Mouse (Mus musculus): Measurements from ENCODE around the gene Stard10. TPM values are rescaled to one million over a fixed set of nuclear protein-coding genes. Genes with fewer than 3 reads are reported as not detected.

Stard10 gene
- total RNA-seq, 1 experiment from 2014 or later = 14.3 TPM

- no peak for ATAC-seq (ENCODE audit: extremely low read depth, insufficient number of reproducible peaks, low FRiP score, poor library complexity, severe bottlenecking)
Measured at GRCm38 (mm10) chr7:101327263-101327662, 10.4 kb downstream of the Stard10 start.

- ATAC-seq (ENCODE audit: extremely low read depth, insufficient number of reproducible peaks, low FRiP score, poor library complexity, severe bottlenecking) = no peak
Measured at GRCm38 (mm10) chr7:101327786-101328185, 10.9 kb downstream of the Stard10 start.

- ATAC-seq (ENCODE audit: extremely low read depth, insufficient number of reproducible peaks, low FRiP score, poor library complexity, severe bottlenecking) = no peak
Measured at GRCm38 (mm10) chr7:101328621-101329158, 11.8 kb downstream of the Stard10 start.

GRCm38 (mm10) chr7:101329606-101330005 lies 12.7 kb downstream of the Stard10 start:
- ATAC-seq (ENCODE audit: extremely low read depth, insufficient number of reproducible peaks, low FRiP score, poor library complexity, severe bottlenecking) = no peak

- no peak for ATAC-seq (ENCODE audit: extremely low read depth, insufficient number of reproducible peaks, low FRiP score, poor library complexity, severe bottlenecking)
Measured at GRCm38 (mm10) chr7:101330074-101330840, 13.4 kb downstream of the Stard10 start.

- ATAC-seq (ENCODE audit: extremely low read depth, insufficient number of reproducible peaks, low FRiP score, poor library complexity, severe bottlenecking) = no peak
Measured at GRCm38 (mm10) chr7:101330841-101331173, 13.9 kb downstream of the Stard10 start.

- no peak for ATAC-seq (ENCODE audit: extremely low read depth, insufficient number of reproducible peaks, low FRiP score, poor library complexity, severe bottlenecking)
Measured at GRCm38 (mm10) chr7:101332045-101332831, 15.4 kb downstream of the Stard10 start.

- no peak for ATAC-seq (ENCODE audit: extremely low read depth, insufficient number of reproducible peaks, low FRiP score, poor library complexity, severe bottlenecking)
Measured at GRCm38 (mm10) chr7:101335228-101335627, 18.3 kb downstream of the Stard10 start.

- no peak for ATAC-seq (ENCODE audit: extremely low read depth, insufficient number of reproducible peaks, low FRiP score, poor library complexity, severe bottlenecking)
Measured at GRCm38 (mm10) chr7:101336686-101337085, 19.8 kb downstream of the Stard10 start.

- no peak for ATAC-seq (ENCODE audit: extremely low read depth, insufficient number of reproducible peaks, low FRiP score, poor library complexity, severe bottlenecking)
Measured at GRCm38 (mm10) chr7:101337401-101337800, 20.5 kb downstream of the Stard10 start.

- no peak for ATAC-seq (ENCODE audit: extremely low read depth, insufficient number of reproducible peaks, low FRiP score, poor library complexity, severe bottlenecking)
Measured at GRCm38 (mm10) chr7:101341405-101341804, 24.5 kb downstream of the Stard10 start.

- ATAC-seq (ENCODE audit: extremely low read depth, insufficient number of reproducible peaks, low FRiP score, poor library complexity, severe bottlenecking) = no peak
Measured at GRCm38 (mm10) chr7:101343135-101343534, 26.2 kb downstream of the Stard10 start.

- ATAC-seq (ENCODE audit: extremely low read depth, insufficient number of reproducible peaks, low FRiP score, poor library complexity, severe bottlenecking) = no peak
Measured at GRCm38 (mm10) chr7:101344892-101345291, 28.0 kb downstream of the Stard10 start.

- ATAC-seq (ENCODE audit: extremely low read depth, insufficient number of reproducible peaks, low FRiP score, poor library complexity, severe bottlenecking) = no peak
Measured at GRCm38 (mm10) chr7:101346991-101347390, 30.1 kb downstream of the Stard10 start.

GRCm38 (mm10) chr7:101347767-101348270 lies 30.9 kb downstream of the Stard10 start, which contains the start of gene Arap1:
Gene Arap1, plus strand, starts transcription at chr7:101348067.
- peak; percentile 60 for ATAC-seq (ENCODE audit: extremely low read depth, insufficient number of reproducible peaks, low FRiP score, poor library complexity, severe bottlenecking)

GRCm38 (mm10) chr7:101348312-101348711 lies 31.4 kb downstream of the Stard10 start:
- ATAC-seq (ENCODE audit: extremely low read depth, insufficient number of reproducible peaks, low FRiP score, poor library complexity, severe bottlenecking) = no peak

GRCm38 (mm10) chr7:101349861-101350260 lies 33.0 kb downstream of the Stard10 start:
- ATAC-seq (ENCODE audit: extremely low read depth, insufficient number of reproducible peaks, low FRiP score, poor library complexity, severe bottlenecking) = no peak

- peak; percentile 25 for ATAC-seq (ENCODE audit: extremely low read depth, insufficient number of reproducible peaks, low FRiP score, poor library complexity, severe bottlenecking)
Measured at GRCm38 (mm10) chr7:101352404-101352803, 35.5 kb downstream of the Stard10 start.

GRCm38 (mm10) chr7:101354423-101354822 lies 37.5 kb downstream of the Stard10 start:
- ATAC-seq (ENCODE audit: extremely low read depth, insufficient number of reproducible peaks, low FRiP score, poor library complexity, severe bottlenecking) = peak; percentile 31; the same call in 1 of the 2 replicates
